Mouse (Mus musculus): ENCODE data around the gene Prkn.

- no peak for TF ChIP-seq POLR2A (IDR thresholded peaks at IDR 0.05; ENCODE audit: insufficient read depth, low read depth, low read length)
- no peak for TF ChIP-seq CTCF (IDR thresholded peaks at IDR 0.05)
- TF ChIP-seq EP300 (IDR thresholded peaks at IDR 0.05; ENCODE audit: insufficient read depth, low read depth, low read length) = no peak
Measured at GRCm38 (mm10) chr17:11863017-11863416, 1022.8 kb downstream of the Prkn start.
